Mouse (Mus musculus): ENCODE data around the gene Ctrb1.

DNA sequence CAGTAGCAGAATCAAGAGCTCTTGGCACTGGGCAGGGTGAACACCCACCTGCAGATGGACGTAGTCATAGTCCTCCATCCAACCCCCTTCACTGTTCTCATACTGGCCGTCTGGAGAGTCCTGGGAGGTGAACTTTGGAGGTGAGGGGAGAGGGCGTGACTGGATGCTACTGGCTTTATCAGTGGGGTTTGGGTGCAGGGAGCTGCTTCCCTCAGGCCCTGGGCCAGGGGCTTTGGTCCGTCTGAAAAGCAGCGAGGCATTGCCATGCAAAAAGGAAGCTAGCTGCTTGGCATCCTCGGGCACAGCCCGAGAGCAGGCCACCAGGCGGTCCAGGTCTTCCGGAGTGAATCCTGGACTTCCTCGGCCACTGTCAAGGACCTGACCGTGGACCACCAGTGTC, 22.5 kb upstream of the Ctrb1 start:
- TF ChIP-seq CTCF (IDR thresholded peaks at IDR 0.05; ENCODE audit: borderline replicate concordance, control insufficient read depth, extremely low read depth, insufficient read depth, low read length, poor library complexity) (no peak), POLR2A (IDR thresholded peaks at IDR 0.05; ENCODE audit: control insufficient read depth, extremely low read depth, insufficient read depth, low read length, poor library complexity) (no peak)
